23 mouse cellular contexts compared by ENCODE assay signal in genomic region chr3:103211101-103211500, GRCm38 (mm10).
"Had no signal": no experiment of that assay in that cellular context is flagged by ENCODE, and none has a peak within 500 bp of the region (broad histone marks: within the 10 kb centered on the region; RNA-seq: fewer than 3 reads in every experiment).

No protein-coding gene starts in this region.

- ATAC-seq: hindbrain, postnatal 0 days; intestine, embryonic 15.5 days; intestine, postnatal 0 days had no signal

- H3K27me3 ChIP-seq: heart, embryonic 13.5 days; heart, embryonic 15.5 days; hindbrain, embryonic 13.5 days; hindbrain, embryonic 15.5 days; intestine, embryonic 15.5 days; limb, embryonic 12.5 days; liver, embryonic 13.5 days; liver, embryonic 15.5 days had no signal

- H3K4me1 ChIP-seq: heart, embryonic 13.5 days; heart, embryonic 15.5 days; hindbrain, embryonic 13.5 days; hindbrain, embryonic 15.5 days; intestine, embryonic 15.5 days had no signal

- H3K9me3 ChIP-seq: heart, embryonic 13.5 days; heart, embryonic 15.5 days; hindbrain, embryonic 13.5 days; hindbrain, embryonic 15.5 days; intestine, embryonic 15.5 days; limb, embryonic 10.5 days; limb, embryonic 12.5 days; liver, embryonic 13.5 days; liver, embryonic 15.5 days had no signal

- H3K4me3 ChIP-seq: heart, embryonic 13.5 days; heart, embryonic 15.5 days; hindbrain, embryonic 13.5 days; hindbrain, embryonic 15.5 days; intestine, embryonic 15.5 days; layer of hippocampus, adult 2 months; left cerebral cortex, adult 2 months; limb, embryonic 10.5 days; limb, embryonic 12.5 days; liver, embryonic 13.5 days; liver, embryonic 15.5 days had no signal

- H3K9ac ChIP-seq: heart, embryonic 13.5 days; heart, embryonic 15.5 days; hindbrain, embryonic 13.5 days; hindbrain, embryonic 15.5 days; intestine, embryonic 15.5 days; limb, embryonic 12.5 days; liver, embryonic 13.5 days; liver, embryonic 15.5 days had no signal

- H3K36me3 ChIP-seq: heart, embryonic 13.5 days; heart, embryonic 15.5 days; hindbrain, embryonic 13.5 days; hindbrain, embryonic 15.5 days; intestine, embryonic 15.5 days; limb, embryonic 10.5 days; limb, embryonic 12.5 days; liver, embryonic 13.5 days; liver, embryonic 15.5 days had no signal

- H3K27ac ChIP-seq: heart, embryonic 13.5 days; heart, embryonic 15.5 days; hindbrain, embryonic 13.5 days; hindbrain, embryonic 15.5 days; hindbrain, postnatal 0 days; intestine, embryonic 15.5 days; layer of hippocampus, adult 2 months; left cerebral cortex, adult 2 months; limb, embryonic 10.5 days; limb, embryonic 12.5 days; liver, embryonic 13.5 days; liver, embryonic 15.5 days had no signal

- DNase-seq: gastrocnemius, postnatal 14 days; gastrocnemius, postnatal 36 days; heart, postnatal 14 days; heart, postnatal 36 days; kidney, adult 18-20 months; kidney, adult 8-10 months; kidney, postnatal 10 days; kidney, postnatal 25 days; kidney, postnatal 4 days; liver; liver, embryonic 13.5 days had no signal
